Mouse (Mus musculus): ENCODE measurements at regions not wholly inside any gene's neighbourhood (a gene's known extent, or its start where the extent isn't known, plus 50 kb on each side); places are given as distances from the start of the nearest gene placed in this dataset.

- no peak for DNase-seq (ENCODE audit: low spot score)
These were observed 552.8 kb upstream of the Tenm3 start for GRCm38 (mm10) chr8:49396519-49396918.

DNA sequence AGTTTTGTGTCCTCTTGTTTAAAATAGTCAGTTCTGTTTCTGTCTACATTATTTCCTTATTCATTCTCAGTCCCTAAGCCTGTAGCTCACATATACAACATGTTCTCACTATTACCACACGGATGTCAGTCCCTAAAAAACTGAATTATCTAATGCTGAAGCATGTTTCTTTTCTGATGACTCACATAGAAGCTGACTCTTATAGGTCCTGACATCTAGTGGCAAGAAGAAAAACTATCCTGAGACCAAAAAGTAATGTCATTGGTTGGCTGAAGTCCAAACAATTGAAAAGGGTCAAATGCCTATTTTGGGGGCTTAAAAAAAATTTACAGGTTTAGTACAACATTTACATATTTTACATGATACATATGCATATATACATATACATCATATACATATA is 551.3 kb upstream of the Tenm3 start:
- DNase-seq (ENCODE audit: low spot score) = peak; percentile 19

DNA sequence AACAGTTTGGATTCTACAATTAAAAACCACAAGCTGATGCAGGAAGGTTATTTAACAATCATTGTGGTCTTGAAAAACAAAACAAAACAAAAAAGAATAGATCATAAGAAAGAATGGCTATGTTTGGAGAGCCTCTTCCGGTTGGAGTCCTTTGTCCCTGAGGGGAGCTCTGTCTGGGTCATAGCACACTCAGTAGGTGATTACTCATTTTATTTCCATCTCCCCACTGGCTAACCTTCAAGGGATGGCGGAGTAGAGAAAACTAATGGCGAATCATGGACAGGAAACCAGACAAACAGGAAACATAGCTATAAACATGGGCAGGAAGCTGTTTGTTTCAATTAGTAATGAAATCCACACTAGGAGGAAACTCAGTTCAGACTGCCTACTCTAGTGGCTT is 545.8 kb upstream of the Tenm3 start:
- DNase-seq (ENCODE audit: low spot score) = no peak

DNA sequence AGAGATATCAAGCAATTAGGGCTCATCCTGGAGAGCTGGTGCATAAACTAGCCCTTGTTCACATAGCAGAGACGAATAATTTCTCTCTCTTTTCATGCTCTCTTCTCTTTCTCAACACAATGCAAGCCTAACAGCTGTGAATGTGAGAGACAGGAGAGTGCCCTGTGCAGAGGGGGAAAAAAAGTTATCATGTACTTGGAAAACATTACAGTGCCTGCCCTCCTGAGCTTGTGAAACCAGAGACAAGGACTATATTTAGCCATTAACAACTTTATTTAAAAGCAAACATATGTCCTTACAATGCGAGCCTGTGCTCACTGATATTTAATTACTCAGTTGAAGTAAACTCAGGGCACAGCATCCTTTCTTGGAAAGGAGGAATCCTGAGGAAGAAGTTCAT is 543.8 kb upstream of the Tenm3 start:
- DNase-seq (ENCODE audit: low spot score) = no peak

DNA sequence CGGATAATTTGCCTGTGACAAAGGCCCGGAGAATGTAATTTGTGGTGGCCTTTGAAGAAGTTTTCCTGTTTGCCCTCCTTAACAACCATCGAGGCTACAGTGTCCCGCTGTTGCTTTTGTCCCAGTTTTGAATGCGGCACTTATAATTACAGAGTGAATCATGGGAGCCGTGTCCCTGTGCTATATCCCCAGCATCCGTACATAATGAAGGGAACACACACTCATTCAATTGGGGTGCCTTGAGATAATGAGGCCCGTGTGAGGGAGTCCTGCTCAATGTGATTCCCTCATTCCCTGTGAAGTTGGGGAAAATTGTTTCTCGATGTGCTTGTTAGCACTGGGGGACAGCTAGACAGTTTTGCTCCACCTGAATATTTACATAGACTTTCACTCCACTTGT is 528.9 kb upstream of the Tenm3 start:
- DNase-seq (ENCODE audit: low spot score) = peak; percentile 25

GRCm38 (mm10) chr8:49362682-49363081 is 518.9 kb upstream of the Tenm3 start:
- DNase-seq (ENCODE audit: low spot score) = no peak

- no peak for DNase-seq (ENCODE audit: low spot score)
These were observed 517.7 kb upstream of the Tenm3 start for GRCm38 (mm10) chr8:49361443-49361842.

- DNase-seq (ENCODE audit: low spot score) = peak; percentile 66
These were observed 516.4 kb upstream of the Tenm3 start for GRCm38 (mm10) chr8:49360121-49360520.

GRCm38 (mm10) chr8:49359671-49360070 is 515.9 kb upstream of the Tenm3 start:
- DNase-seq (ENCODE audit: low spot score) = peak; percentile 84

DNA sequence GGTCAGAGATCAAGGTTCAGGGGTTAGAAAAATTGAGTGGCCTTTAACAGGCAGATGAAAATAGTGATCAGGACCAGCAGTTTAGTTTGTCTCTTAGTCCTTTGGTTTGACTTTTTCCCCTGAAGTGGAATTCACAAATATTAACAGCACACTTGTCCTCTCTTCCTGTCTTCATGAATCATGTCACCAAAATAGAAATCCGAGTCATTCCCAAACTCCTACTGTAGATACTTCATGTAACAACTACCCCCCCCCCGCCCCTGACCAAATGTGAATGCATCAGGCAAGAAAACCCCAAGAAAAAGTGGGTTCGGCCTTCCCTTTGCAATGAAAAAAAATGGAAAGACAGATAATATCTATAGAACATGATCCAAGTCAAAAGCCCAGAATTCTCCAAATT is 504.9 kb upstream of the Tenm3 start:
- no peak for DNase-seq (ENCODE audit: low spot score)

DNA sequence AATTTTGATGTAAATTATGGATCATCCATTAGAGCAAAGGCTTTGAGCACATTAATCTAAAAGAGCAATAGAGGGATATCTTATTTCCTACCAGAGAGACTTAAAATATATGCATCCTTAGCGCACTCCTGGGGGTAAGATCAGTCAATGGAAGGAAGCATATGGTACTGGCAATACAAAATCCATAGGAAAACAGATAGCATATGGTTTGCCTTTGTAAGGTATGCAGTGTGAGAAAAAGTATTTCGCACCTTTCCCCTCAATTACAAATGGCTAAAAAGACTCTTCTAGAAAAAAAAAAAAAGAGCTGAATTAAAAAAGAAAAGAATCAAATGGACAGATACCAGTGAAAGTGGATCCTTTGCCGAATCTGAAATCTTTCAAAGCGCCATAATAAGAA is 495.0 kb upstream of the Tenm3 start:
- DNase-seq (ENCODE audit: low spot score) = no peak

DNA sequence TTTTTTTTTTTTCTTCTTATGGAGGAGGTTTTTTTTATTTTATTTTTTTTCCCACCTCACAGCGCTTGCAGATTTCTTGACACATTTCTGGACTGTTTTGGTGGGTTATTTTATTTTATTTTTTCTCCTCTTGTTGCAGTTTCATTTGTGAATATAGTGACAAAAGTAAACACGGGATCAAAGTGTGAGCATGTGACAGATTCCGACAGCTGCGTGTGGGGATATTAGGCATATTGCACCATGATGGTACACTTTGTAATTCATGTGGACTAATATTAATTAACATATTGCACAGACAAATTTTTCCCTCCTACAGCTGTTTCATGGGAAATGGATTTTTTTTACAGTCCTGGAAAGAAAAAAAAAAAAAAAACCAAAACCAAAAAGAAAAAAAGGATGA is 483.2 kb upstream of the Tenm3 start:
- no peak for DNase-seq (ENCODE audit: low spot score)

GRCm38 (mm10) chr8:49321404-49321803 is 477.7 kb upstream of the Tenm3 start:
- no peak for DNase-seq (ENCODE audit: low spot score)

DNA sequence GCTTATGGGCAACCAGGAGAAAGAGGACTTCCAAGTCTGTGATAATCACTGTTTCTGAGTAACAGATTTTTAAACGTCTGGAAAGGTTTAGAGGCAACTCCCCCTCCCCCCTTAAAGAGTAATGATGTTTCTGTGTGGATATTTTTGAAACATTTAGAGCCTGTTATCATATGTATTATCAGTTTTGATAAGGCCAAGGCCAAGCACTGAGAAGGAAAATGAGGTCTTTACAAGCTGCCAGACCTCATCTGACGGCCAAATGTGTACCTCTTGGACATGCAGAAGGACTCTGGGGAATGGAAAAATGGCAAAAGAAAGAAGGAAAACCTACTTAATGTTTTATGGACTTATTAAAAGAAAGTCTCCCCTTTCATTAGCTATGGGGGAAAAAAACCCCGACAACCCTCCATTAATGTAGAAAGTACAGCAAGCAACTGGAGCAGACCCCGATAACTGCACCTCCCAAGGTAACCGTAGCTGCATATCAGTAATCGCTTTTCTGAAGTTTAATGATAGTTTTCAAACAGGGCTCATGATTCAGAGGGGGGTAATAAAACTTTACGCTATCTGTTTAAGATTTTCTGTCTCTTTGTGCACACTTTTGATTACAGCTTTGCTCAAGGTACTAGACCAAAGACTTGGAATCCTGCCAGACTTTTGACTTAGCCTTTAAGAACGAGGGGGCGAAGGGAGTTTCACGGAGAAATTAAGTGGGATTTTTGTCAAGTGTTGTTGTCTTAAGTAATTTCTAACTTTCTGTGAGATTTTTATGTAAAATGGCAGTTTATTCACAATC is 469.9 kb upstream of the Tenm3 start:
- no peak for DNase-seq (ENCODE audit: low spot score)

DNA sequence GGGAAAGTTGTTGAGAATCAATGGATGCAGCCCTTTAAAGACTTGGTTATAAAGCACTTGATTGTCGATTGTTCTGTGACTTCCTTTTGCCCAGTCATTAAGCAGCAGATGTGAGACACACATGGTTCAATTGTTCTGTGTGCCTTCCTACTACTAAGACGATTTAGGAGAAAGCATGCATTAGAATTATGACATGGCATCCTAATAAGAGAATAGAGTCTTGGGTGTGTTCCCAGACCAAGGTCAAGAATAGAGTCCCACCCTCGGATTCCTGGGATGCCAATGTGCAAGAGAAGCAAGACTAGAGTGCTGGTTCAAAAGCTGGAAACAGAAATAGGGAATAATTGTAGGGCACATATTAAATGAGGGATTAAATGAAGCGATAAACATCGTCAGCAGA is 469.1 kb upstream of the Tenm3 start:
- peak; percentile 12 for DNase-seq (ENCODE audit: low spot score)

DNA sequence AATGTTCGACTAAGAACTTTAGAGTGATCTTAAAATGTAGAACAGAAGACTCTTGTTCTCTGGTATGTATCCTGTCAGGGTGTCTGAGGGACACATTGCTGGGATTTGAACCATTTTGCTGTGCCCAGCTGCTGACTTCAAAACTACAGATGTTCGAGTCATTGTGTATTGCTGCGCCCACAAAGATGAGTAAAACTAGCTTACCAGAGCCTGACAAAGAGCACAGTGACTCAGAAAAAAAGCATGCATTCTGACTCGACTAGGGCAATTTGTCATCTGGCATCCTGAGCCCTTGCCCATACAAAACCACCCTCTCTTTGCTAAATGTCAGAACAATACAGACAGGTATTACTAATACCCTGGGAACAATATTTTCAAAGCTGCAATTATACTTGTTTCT is 438.6 kb upstream of the Tenm3 start:
- no peak for DNase-seq (ENCODE audit: low spot score)

DNA sequence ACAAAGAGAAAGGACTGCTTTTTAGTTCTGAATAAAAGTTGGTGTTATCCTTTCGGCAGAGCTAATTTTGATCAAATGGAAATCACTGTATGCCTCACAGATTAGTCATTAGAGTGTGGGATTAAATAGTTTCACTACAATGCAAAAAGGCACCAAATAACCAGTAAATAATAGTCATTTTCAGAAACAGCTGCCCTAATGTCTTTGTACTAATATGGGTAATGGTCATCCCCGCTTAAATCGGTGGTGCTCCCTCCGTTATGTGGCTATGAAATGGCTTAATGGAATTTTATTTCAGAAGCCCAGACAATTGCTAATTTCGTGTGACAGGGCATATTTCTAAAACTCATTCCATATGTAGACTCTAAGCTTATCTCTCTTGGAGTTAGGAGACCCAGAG is 437.5 kb upstream of the Tenm3 start:
- no peak for DNase-seq (ENCODE audit: low spot score)

DNA sequence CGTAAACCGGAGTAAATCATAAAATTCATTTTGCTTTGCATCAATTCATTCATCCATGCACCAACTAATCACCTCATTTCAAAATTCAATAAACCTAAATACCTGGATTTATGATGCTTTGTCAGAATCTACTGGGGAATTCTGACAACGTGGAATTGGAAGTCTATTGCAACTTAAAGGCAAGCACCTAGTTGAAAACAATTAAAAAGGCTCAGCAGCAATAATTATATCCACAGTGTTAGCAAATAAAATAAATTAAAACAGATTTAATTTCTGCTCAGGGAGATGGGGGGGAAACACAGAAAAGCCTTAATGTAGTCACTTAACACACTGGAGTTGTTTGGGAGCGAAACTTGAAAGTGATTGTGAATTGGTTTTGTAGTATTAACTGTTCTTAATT is 430.3 kb upstream of the Tenm3 start:
- no peak for DNase-seq (ENCODE audit: low spot score)

GRCm38 (mm10) chr8:49273109-49273508 is 429.4 kb upstream of the Tenm3 start:
- DNase-seq (ENCODE audit: low spot score) = no peak

GRCm38 (mm10) chr8:49263416-49263815 is 419.7 kb upstream of the Tenm3 start:
- no peak for DNase-seq (ENCODE audit: low spot score)

DNA sequence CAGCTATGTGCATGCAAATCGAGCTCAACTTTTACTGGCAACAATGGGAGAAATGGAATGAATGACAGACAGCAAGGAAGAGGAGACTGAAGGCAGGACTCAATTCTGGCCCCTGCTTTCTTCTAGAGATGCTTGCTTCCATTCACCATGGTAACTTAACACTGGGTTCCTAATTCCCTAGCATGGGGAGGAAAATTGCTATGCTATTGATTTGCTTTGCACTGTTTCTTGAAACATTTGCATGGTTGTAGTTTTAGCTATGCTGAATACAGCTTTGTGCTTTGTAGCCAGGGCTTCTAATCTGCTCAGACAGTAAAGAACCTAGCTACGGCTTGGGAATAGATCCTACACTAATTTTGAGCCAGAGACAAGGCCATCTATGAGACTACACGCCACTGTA is 419.0 kb upstream of the Tenm3 start:
- no peak for DNase-seq (ENCODE audit: low spot score)

GRCm38 (mm10) chr8:49255954-49256353 is 412.2 kb upstream of the Tenm3 start:
- DNase-seq (ENCODE audit: low spot score) = no peak

GRCm38 (mm10) chr8:49254311-49254828 is 410.6 kb upstream of the Tenm3 start:
- DNase-seq (ENCODE audit: low spot score) = peak; percentile 80

DNA sequence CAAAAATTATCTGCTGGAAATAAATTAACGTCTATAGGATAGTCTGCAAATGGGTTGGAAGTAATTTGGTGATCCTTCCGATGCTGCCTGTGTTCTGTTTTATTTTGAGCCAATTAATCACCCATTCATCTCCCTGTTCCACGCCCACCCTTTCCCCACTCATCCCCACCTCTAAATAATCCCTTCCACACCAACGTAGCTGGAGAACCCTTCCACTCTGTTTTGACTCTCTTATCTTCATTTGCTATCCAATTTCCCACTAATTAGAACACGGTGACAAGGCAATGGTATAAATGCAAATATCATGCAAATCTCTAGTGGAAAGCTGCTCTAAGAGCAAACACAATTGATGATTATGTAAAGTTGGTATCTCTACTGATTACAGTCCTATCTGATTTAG is 399.3 kb upstream of the Tenm3 start:
- DNase-seq (ENCODE audit: low spot score) = no peak

- no peak for DNase-seq (ENCODE audit: low spot score)
These were observed 393.0 kb upstream of the Tenm3 start for GRCm38 (mm10) chr8:49236822-49237071.

Measured in retina, embryonic 14.5 days (tissue).